Mouse (Mus musculus): ENCODE data around the gene Pkdrej.

DNA sequence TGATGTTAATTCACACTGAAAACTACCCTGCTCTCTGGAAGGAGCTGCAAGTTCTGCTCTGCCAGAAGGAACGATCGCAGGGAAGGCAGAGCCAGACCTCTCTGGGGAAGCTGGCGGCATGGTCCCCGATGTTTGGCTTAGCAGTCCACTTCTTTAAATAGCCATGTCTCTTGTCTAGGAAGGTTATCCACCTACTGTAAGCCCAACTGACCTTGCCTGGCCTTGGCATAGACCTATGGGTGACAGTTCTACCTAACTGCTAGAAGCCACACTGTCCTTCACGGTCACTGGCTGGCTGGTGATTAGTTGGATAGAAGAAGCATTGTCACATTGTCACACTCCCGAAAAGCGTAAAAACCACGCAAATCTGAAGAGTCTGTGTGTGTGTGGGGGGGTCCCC, 22.9 kb downstream of the Pkdrej start:
- TF ChIP-seq POLR2A (IDR thresholded peaks at IDR 0.05; ENCODE audit: insufficient read depth, low read depth, low read length) (no peak), EP300 (IDR thresholded peaks at IDR 0.05; ENCODE audit: insufficient read depth, low read depth, low read length) (peak; percentile 39; the same call in 1 of the 2 replicates)

Measured in heart, adult 2 months (tissue).